Mouse (Mus musculus): ENCODE data around the gene Zswim7.
"Not testable (repeated sequence)": the region's sequence is repeated elsewhere in the genome, so short reads cannot be mapped to it uniquely, and the experiment has no call there.

The Zswim7 gene

DNA sequence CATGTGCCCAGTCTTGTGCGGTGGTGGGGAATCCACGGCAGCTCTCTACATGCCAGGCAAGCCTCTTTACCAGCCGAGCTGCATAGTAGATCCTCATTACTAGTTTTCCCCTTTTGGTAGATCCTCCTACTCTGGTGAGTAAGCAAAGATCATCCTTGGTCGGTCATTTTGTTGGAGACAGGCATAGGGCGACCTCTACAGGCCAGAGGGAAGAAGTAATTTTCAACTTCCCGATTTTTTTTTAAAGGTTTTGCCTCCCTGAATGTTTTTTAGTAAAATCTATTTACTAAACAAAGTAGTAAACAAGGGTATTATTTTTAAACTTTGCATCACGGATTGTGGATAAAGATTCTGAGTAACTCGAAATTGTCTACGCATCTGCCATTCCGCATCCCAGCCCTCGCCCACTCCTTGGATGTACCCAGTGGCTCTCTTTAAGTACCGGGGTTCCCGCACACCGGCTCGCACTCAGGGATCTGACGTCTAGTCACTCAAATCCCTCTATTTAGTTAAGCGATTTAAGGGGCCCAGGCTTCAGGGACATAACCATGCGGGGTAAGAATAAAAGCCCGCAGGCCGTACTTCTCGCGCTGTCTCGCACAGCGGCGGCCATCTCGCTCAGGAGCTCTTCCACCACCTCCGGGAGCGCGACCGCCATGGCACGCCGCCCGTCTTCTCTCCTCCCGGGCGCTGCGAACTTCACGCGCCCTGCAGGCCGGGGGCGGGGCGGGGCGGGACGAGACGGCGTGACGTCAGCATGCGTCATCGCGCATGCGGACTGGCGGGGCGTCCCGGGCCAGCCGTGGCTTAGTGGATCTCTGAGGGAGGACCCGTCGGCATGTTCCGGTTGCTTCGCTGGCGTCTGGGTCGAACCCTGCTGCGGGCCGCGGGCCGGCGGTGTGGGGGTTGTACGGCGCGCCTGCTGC lies at the start of gene Zswim7, which contains the start of gene Ttc19:
Zswim7 (minus strand) TSS at position 701 of the 926 bp plus-strand sequence.
Ttc19 (plus strand) TSS at position 799 of the 926 bp plus-strand sequence.
- DNase-seq = peak; percentile 95

DNA sequence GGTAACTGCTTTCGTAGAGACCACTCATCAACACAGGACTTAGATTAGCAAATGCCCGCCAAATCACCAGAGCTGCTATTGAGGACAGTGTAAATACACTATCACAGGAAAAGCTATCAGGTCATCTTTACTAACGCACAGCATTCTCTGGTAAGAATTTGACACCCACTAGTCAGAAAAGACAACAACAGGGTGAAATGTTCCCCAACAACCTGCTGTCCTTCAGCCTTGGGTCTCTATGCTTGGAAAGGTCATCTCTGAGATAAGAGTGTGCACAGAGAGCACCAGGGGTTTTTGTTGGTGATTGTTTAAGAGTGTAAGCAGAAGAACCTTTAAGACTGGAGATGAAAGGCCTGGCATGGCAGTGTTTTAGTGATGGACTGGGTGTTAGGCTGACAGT lies 42.5 kb upstream of the Zswim7 start:
- DNase-seq = no peak

- no peak for DNase-seq
Observed at GRCm38 (mm10) chr11:62320097-62320496, 38.9 kb upstream of the Zswim7 start.

DNA sequence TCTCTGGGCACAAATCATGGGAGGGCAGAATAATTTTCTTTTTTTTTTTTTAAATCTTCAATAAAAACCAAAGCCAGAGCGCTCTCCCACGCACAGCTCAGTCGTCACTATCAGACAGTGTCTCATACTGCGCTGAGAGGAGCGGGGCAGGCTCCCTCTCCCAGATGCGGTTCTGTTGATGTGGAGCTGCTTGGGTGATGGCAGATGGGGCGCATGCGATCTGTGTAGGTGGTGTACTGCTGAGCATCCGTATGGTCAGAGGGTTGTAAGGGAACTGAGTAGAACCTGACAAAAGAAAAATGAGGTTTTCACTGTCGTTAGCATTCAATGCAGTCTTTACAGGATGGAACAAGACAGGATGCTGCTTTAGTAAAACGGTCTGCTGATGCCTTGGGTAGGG lies 36.6 kb upstream of the Zswim7 start:
- DNase-seq = no peak

GRCm38 (mm10) chr11:62314984-62315383 lies 33.8 kb upstream of the Zswim7 start:
- DNase-seq = no peak

- DNase-seq = no peak
Observed at GRCm38 (mm10) chr11:62309296-62309695, 28.1 kb upstream of the Zswim7 start.

GRCm38 (mm10) chr11:62305866-62306265 lies 24.7 kb upstream of the Zswim7 start:
- no peak for DNase-seq

DNA sequence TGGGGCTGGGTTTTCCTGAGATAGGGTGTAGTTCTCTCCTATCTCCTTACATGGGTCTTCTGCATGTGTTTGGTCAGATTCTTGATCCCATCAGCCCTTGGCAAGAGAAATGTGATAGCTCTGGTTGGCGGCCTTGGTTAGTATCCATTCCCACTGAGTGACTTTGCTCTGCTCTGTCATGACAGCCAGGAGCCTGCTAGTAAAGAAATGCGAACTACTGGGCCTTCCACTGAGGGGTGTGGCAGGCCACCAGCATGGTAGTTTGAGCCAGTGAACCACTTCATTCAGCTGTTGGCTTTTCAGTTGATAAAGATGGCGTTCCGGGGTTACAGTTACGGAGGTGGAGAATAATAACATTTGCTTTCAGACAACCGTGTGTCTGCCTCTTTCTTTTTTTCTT lies 17.7 kb upstream of the Zswim7 start:
- DNase-seq = no peak

DNA sequence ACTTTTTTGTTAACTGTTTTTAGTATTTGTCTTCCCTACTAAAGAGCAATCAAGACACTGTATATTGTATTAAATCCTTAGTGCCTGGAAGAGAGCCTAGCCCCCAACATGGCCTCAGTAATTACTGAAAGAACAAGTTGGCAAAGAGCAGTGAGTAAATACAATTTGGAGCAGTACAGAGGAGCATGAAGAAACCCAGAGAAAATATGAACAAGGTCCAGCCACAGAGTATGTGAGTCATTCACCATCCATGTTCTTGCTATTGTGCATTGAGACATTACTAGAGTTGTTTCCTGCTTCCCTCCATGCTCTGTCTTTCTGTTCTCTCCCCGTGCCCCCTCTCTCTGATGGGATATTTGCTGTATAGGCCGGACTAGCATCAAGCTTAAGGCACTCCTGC lies 12.9 kb upstream of the Zswim7 start:
- no peak for DNase-seq

GRCm38 (mm10) chr11:62287700-62288099 lies 6.5 kb upstream of the Zswim7 start:
- DNase-seq = no peak

DNA sequence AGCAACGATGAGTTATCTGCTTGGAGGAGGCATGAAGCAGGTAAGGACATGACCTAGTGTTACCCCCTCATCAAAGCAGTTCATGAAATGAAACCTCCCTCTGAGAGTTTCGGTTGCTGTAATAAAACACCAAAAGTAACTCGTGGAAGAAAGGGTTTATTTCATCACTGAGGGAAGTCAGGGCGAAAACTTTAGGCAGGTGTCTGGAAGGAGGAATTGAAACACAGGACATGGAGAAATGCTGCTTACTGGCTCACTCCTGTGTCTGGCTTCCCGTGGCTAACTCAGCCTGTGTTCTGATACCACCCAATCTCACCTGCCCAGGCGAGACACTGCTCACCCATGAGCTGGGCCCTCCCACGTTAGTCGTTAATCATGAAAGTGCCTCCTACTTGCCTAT lies 3.8 kb upstream of the Zswim7 start:
- DNase-seq = no peak

DNA sequence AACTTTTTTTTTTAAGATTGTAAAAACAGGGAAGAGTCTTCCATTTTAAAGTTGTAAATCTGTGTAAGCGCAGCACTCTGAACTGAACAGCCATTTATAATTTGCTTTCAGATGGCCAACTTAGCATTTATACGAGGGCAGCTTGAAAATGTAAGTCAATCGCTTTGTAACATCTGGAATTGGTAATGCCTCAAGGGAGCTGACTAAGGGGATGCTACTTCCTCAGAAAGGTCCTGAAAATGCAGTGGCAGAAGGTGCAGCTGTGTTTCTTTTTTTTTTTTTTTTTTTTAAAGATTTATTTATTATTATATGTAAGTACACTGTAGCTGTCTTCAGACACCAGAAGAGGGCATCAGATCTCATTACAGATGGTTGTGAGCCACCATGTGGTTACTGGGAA lies 2.8 kb upstream of the Zswim7 start:
- not testable (repeated sequence) for DNase-seq

DNA sequence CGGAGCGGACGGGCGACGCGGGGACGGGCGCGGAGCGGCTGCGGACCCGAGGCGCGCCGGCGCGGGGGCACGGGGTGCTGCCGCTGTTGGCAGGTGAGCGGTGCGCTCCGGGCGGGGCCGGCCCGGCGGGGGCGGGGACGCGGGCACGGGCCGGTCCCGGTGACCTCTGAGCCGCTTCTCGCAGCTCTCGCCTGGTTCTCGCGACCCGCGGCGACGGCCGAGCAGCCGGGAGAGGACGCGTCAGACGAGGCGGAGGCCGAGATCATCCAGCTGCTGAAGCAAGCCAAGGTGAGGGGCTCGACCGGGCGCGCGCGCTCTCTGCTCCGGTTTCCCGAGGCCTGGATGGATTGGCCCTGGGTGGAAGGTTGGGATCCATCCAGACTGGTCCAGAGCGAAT lies 424 bp upstream of the Zswim7 start:
- peak; percentile 69 for DNase-seq

- peak; percentile 73 for DNase-seq
Observed at GRCm38 (mm10) chr11:62278027-62278426, 3.1 kb downstream of the Zswim7 start.

DNA sequence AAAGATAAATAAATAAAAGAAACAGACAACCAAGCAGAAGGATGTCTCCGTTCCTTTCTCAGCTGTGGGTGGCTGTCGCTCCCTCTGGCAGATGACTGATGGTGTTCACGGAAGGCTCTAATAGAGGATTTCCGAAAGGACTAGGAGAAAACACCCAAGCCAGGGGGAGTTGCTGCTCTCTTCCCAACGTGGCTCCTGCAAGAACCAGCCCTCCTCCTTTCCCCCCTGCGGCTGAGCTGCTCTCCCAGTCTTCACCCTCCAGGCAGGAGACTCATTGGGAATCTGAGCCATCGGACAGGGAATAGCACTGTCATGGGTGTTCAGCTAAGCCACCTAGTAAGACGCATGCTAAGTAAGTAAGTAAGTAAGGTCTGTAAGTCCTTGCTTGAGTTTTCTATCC lies 4.1 kb downstream of the Zswim7 start:
- DNase-seq = no peak

- no peak for DNase-seq
Observed at GRCm38 (mm10) chr11:62270851-62271250, 10.3 kb downstream of the Zswim7 start.

DNA sequence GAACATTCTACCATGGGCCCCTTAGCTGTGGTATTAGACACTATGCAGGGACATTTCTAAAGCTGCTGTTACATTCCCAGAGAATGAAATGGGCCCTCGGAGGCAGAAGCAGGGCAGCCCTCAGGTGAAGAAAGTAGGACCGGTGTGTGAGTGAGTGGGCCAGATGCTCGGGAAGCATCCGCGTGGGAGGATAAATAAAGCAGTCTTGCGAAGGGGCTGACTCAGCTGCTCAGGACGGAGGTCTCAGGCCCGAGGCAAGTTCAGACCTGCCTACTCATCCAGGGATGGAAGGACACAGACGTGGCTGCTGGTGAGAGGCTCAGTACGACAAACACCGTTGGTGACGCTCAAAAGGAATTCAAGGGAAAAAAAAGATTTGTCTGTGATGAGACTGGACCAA lies 12.1 kb downstream of the Zswim7 start:
- peak; percentile 21 for DNase-seq

- no peak for DNase-seq
Observed at GRCm38 (mm10) chr11:62268381-62268780, 12.8 kb downstream of the Zswim7 start.

DNA sequence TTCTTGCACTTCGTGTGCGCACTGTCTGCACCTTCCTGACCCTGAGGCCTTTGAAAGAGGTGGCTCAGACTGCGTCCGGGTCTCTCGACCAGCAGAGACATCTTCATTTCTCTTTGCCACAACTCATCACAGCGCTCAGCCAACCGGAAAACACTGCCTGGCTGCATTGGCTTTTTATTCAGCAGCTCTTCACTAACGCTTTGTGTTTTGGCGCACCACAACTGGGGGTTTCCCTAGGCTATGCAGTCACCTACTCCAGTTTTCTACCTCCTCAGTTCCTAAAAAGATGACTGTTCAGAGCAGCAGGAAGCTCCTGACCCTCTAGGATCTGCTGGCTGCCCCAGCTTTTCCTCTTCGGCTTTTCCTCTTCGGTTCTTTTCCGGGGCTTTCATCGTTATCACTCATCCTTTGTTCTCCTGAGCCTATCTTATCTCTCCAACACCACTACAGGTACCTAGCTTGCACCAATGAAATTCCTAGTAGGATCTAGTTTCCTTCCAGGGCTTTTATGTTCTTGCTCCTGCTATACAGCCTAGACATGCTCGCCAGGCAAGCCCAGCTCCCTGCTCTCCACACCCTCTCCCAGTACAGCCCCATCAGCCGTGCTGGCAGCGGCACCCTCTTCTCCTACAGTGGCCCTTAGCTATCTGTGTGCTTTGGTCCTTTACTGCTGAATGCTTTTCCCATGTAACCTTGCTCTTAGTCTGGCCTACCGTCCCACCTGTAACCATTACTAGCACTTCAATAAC lies 14.5 kb downstream of the Zswim7 start:
- peak; percentile 57 for DNase-seq

DNA sequence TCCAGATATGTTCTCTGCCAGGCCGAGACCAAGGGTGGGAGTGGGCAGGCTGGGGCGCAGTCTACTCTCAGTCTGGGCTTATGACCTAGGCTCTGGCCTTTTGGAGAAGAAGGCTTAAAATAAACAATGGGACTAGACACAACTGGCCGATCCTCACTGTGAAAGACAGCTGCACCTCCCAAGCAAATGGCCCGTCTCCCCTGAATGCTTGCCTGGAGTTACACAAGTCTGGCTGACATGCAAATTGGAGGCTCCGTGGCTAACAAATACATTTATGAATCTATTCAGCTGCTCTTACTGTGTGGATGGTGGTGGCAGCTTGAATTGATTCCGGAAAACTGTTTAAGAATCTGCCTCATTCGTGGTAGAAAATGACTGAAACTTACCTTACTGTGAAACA lies 15.5 kb downstream of the Zswim7 start:
- DNase-seq = no peak

DNA sequence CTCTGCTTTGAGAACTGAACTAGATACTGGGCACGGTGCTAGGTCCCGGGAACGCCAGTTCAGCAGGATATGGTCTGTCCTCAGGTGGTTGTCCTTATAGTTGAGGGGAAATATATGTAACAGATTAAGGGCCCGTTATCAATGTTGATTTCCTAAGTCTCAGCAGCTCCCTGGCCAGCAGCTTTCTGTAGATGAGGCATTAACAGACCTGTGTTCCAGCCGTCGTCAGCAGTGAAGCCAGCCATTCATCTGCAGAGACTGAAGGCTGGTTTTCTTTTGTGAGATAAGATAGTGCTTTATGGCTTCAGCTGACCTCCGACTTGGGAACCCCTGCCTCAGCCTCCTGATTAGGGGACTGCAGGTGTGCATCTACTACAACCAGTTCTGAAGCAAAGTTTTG lies 17.2 kb downstream of the Zswim7 start:
- no peak for DNase-seq

GRCm38 (mm10) chr11:62263599-62263998 lies 17.6 kb downstream of the Zswim7 start:
- no peak for DNase-seq

GRCm38 (mm10) chr11:62259214-62259613 lies 22.0 kb downstream of the Zswim7 start:
- DNase-seq = peak; percentile 49

GRCm38 (mm10) chr11:62253380-62253779 lies 27.8 kb downstream of the Zswim7 start:
- DNase-seq = no peak
